Mouse (Mus musculus) hindbrain, embryonic 15.5 days (tissue): ENCODE results near the gene Ccdc88c. TPM values are rescaled to one million over a fixed set of nuclear protein-coding genes. Genes with fewer than 3 reads are reported as not detected.

Experiments
- ATAC-seq: fragments of 200-750 bp; cut with Nextera tagmentation; 2 replicates; pipeline ENCODE4 v1.8.0; 2017; ENCODE audit warnings: low read depth, moderate number of reproducible peaks, moderate TSS enrichment; ENCODE audit not compliant: low FRiP score
- H3K27ac ChIP-seq: fragments of 300-500 bp; sonication (generic); replicated peaks from 2 replicates; pipeline ENCODE4 v1.5.1; 2015; ENCODE audit warnings: mild to moderate bottlenecking, inconsistent platforms
- H3K27me3 ChIP-seq: fragments of 300-500 bp; sonication (generic); 2 replicates; pipeline ENCODE4 v1.6.1; 2015; ENCODE audit warnings: control low read depth, inconsistent platforms
- H3K36me3 ChIP-seq: fragments of 300-500 bp; sonication (generic); 2 replicates; pipeline ENCODE4 v1.6.1; 2015; ENCODE audit warnings: control low read depth, inconsistent platforms
- H3K4me1 ChIP-seq: fragments of 300-500 bp; sonication (generic); replicated peaks from 2 replicates; pipeline ENCODE4 v1.6.1; 2015; ENCODE audit warnings: control low read depth, inconsistent platforms
- H3K4me2 ChIP-seq: fragments of 300-500 bp; sonication (generic); 2 replicates; pipeline ENCODE4 v1.6.1; 2015; ENCODE audit warnings: moderate library complexity, mild to moderate bottlenecking, inconsistent platforms
- H3K4me3 ChIP-seq: fragments of 300-500 bp; sonication (generic); 2 replicates; pipeline ENCODE4 v1.5.1; 2015; ENCODE audit warnings: mild to moderate bottlenecking, inconsistent platforms
- H3K9ac ChIP-seq: fragments of 300-500 bp; sonication (generic); 2 replicates; pipeline ENCODE4 v1.6.1; 2015; ENCODE audit warnings: inconsistent platforms
- H3K9me3 ChIP-seq: fragments of 300-500 bp; sonication (generic); 2 replicates; pipeline ENCODE4 v1.6.1; 2016; ENCODE audit warnings: control low read depth, inconsistent platforms
- WGBS: fragments of 180-500 bp; shearing (Covaris S2); methylation state at CpG from one replicate; pipeline ENCODE4 v1.1.7; 2015; 5-methylcytosine and 5-hydroxymethylcytosine counted together
- polyA plus RNA-seq: library from polyadenylated mRNA; unstranded; fragments of >200 nt; fragmentation: Nextera tagmentation; extraction: Ambion mirVana; gene quantifications from 2 replicates; pipeline ENCODE4 v1.2.1, GENCODE M21; 2015

The Ccdc88c gene
- polyA plus RNA-seq, 1 experiment from 2014 or later = 11.8 TPM

- Histone ChIP-seq H3K9ac (no peak overlapping the region), H3K36me3 (no peaks in the 10 kb centered on the region), H3K4me1 (peaks cover 57% of the 10 kb centered on the region), H3K27me3 (no peaks in the 10 kb centered on the region), H3K4me2 (no peak overlapping the region), H3K9me3 (no peaks in the 10 kb centered on the region), H3K27ac (no peak overlapping the region), H3K4me3 (no peak overlapping the region)
- ATAC-seq = no peak
- WGBS = 85% methylated on average over 7 of the region's 7 CpGs
These were observed 36.4 kb downstream of the Ccdc88c start for GRCm38 (mm10) chr12:100992505-100992904.

- no peak for ATAC-seq
- Histone ChIP-seq H3K36me3 (no peaks in the 10 kb centered on the region), H3K4me3 (no peak overlapping the region), H3K27me3 (no peaks in the 10 kb centered on the region), H3K9ac (no peak overlapping the region), H3K4me2 (no peak overlapping the region), H3K4me1 (peaks cover 51% of the 10 kb centered on the region), H3K27ac (peak overlapping the region; percentile 73; the same call in 1 of the 2 replicates), H3K9me3 (no peaks in the 10 kb centered on the region)
- 81% methylated on average over 3 of the region's 3 CpGs for WGBS
These were observed 37.7 kb downstream of the Ccdc88c start for GRCm38 (mm10) chr12:100991119-100991518.

GRCm38 (mm10) chr12:100990291-100990690, 38.6 kb downstream of the Ccdc88c start:
- Histone ChIP-seq H3K4me1 (peaks cover 44% of the 10 kb centered on the region), H3K27me3 (no peaks in the 10 kb centered on the region), H3K9me3 (no peaks in the 10 kb centered on the region), H3K27ac (peak overlapping the region; percentile 73), H3K4me3 (no peak overlapping the region), H3K9ac (no peak overlapping the region), H3K36me3 (no peaks in the 10 kb centered on the region), H3K4me2 (no peak overlapping the region)
- peak; percentile 61 for ATAC-seq
- WGBS = 16% methylated on average over 12 of the region's 12 CpGs

GRCm38 (mm10) chr12:100989780-100990288, 39.0 kb downstream of the Ccdc88c start:
- no peak overlapping the region for H3K4me2 ChIP-seq
- H3K36me3 ChIP-seq = no peaks in the 10 kb centered on the region
- no peak overlapping the region for H3K9ac ChIP-seq
- no peak for ATAC-seq
- H3K4me1 ChIP-seq = peaks cover 45% of the 10 kb centered on the region
- peak overlapping the region; percentile 73 for H3K27ac ChIP-seq
- H3K4me3 ChIP-seq = no peak overlapping the region
- WGBS = 51% methylated on average over 4 of the region's 4 CpGs
- H3K27me3 ChIP-seq = no peaks in the 10 kb centered on the region
- H3K9me3 ChIP-seq = no peaks in the 10 kb centered on the region

- Histone ChIP-seq H3K36me3 (no peaks in the 10 kb centered on the region), H3K4me3 (no peak overlapping the region), H3K4me1 (peaks cover 54% of the 10 kb centered on the region), H3K9ac (no peak overlapping the region), H3K9me3 (no peaks in the 10 kb centered on the region), H3K4me2 (peak overlapping the region; percentile 18), H3K27ac (peak overlapping the region; percentile 47), H3K27me3 (no peaks in the 10 kb centered on the region)
- 34% methylated on average over 15 of the region's 15 CpGs for WGBS
- 0 out of 2 replicates have a peak, but pooled peaks have one; percentile 13 for ATAC-seq
These were observed 40.3 kb downstream of the Ccdc88c start for GRCm38 (mm10) chr12:100988324-100989130.

GRCm38 (mm10) chr12:100986423-100986822, 42.4 kb downstream of the Ccdc88c start:
- Histone ChIP-seq H3K4me1 (peaks cover 62% of the 10 kb centered on the region), H3K27me3 (no peaks in the 10 kb centered on the region), H3K9ac (no peak overlapping the region), H3K4me2 (no peak overlapping the region), H3K9me3 (no peaks in the 10 kb centered on the region), H3K27ac (0 out of 2 replicates have a peak overlapping the region, but pooled peaks have one; percentile 10), H3K4me3 (no peak overlapping the region), H3K36me3 (no peaks in the 10 kb centered on the region)
- WGBS = 63% methylated on average over 4 of the region's 4 CpGs
- peak; percentile 59 for ATAC-seq

GRCm38 (mm10) chr12:100985793-100986157, 43.1 kb downstream of the Ccdc88c start:
- WGBS = 84% methylated on average over 2 of the region's 2 CpGs
- no peaks in the 10 kb centered on the region for H3K27me3 ChIP-seq
- no peak for ATAC-seq
- peaks cover 63% of the 10 kb centered on the region for H3K4me1 ChIP-seq
- H3K4me2 ChIP-seq = no peak overlapping the region
- no peaks in the 10 kb centered on the region for H3K9me3 ChIP-seq
- H3K36me3 ChIP-seq = no peaks in the 10 kb centered on the region
- no peak overlapping the region for H3K4me3 ChIP-seq
- no peak overlapping the region for H3K9ac ChIP-seq
- no peak overlapping the region for H3K27ac ChIP-seq

- Histone ChIP-seq H3K9me3 (no peaks in the 10 kb centered on the region), H3K27ac (no peak overlapping the region), H3K4me1 (peaks cover 61% of the 10 kb centered on the region), H3K27me3 (no peaks in the 10 kb centered on the region), H3K9ac (no peak overlapping the region), H3K36me3 (no peaks in the 10 kb centered on the region), H3K4me2 (no peak overlapping the region), H3K4me3 (no peak overlapping the region)
- no peak for ATAC-seq
- WGBS = 75% methylated on average over 10 of the region's 10 CpGs
These were observed 43.6 kb downstream of the Ccdc88c start for GRCm38 (mm10) chr12:100985050-100985792.

GRCm38 (mm10) chr12:100983565-100983964, 45.3 kb downstream of the Ccdc88c start:
- peak overlapping the region; percentile 2; the same call in 1 of the 2 replicates for H3K9ac ChIP-seq
- no peaks in the 10 kb centered on the region for H3K27me3 ChIP-seq
- 48% methylated on average over 11 of the region's 11 CpGs for WGBS
- H3K36me3 ChIP-seq = no peaks in the 10 kb centered on the region
- no peaks in the 10 kb centered on the region for H3K9me3 ChIP-seq
- H3K4me3 ChIP-seq = no peak overlapping the region
- H3K27ac ChIP-seq = peak overlapping the region; percentile 34; the same call in 1 of the 2 replicates
- no peak overlapping the region for H3K4me2 ChIP-seq
- peak; percentile 40; the same call in 1 of the 2 replicates for ATAC-seq
- H3K4me1 ChIP-seq = peaks cover 51% of the 10 kb centered on the region

GRCm38 (mm10) chr12:100982217-100982616, 46.6 kb downstream of the Ccdc88c start:
- Histone ChIP-seq H3K4me3 (no peak overlapping the region), H3K9me3 (no peaks in the 10 kb centered on the region), H3K9ac (no peak overlapping the region), H3K27ac (no peak overlapping the region), H3K4me1 (peaks cover 49% of the 10 kb centered on the region), H3K36me3 (no peaks in the 10 kb centered on the region), H3K27me3 (no peaks in the 10 kb centered on the region), H3K4me2 (no peak overlapping the region)
- 64% methylated on average over 8 of the region's 8 CpGs for WGBS
- ATAC-seq = no peak

- 54% methylated on average over 9 of the region's 9 CpGs for WGBS
These were observed 48.3 kb downstream of the Ccdc88c start for GRCm38 (mm10) chr12:100980551-100981008.

GRCm38 (mm10) chr12:100979616-100980015, 49.2 kb downstream of the Ccdc88c start:
- H3K9me3 ChIP-seq = no peaks in the 10 kb centered on the region
- no peaks in the 10 kb centered on the region for H3K27me3 ChIP-seq
- no peaks in the 10 kb centered on the region for H3K36me3 ChIP-seq
- no peak overlapping the region for H3K9ac ChIP-seq
- 76% methylated on average over 5 of the region's 5 CpGs for WGBS
- H3K27ac ChIP-seq = no peak overlapping the region
- no peak overlapping the region for H3K4me3 ChIP-seq
- ATAC-seq = no peak
- no peak overlapping the region for H3K4me2 ChIP-seq
- H3K4me1 ChIP-seq = peaks cover 36% of the 10 kb centered on the region

More at GRCm38 (mm10) chr12:100980551-100981008, 48.3 kb downstream of the Ccdc88c start:
- H3K9me3 ChIP-seq = no peaks in the 10 kb centered on the region
- H3K4me3 ChIP-seq = no peak overlapping the region
- no peak for ATAC-seq
- H3K9ac ChIP-seq = no peak overlapping the region
- H3K27me3 ChIP-seq = no peaks in the 10 kb centered on the region
- peaks cover 43% of the 10 kb centered on the region for H3K4me1 ChIP-seq
- H3K27ac ChIP-seq = no peak overlapping the region
- H3K4me2 ChIP-seq = no peak overlapping the region
- no peaks in the 10 kb centered on the region for H3K36me3 ChIP-seq
